Mouse (Mus musculus) spleen, postnatal 10 days (tissue): ENCODE measurements around the gene Gadd45b.

Experiments used
- DNase-seq, 2 experiments: peaks; one replicate each; pipeline ENCODE4 v3.0.0; 2021 to 2022; ENCODE audit warnings: low spot score in 2 of 2

Gadd45b gene

DNA sequence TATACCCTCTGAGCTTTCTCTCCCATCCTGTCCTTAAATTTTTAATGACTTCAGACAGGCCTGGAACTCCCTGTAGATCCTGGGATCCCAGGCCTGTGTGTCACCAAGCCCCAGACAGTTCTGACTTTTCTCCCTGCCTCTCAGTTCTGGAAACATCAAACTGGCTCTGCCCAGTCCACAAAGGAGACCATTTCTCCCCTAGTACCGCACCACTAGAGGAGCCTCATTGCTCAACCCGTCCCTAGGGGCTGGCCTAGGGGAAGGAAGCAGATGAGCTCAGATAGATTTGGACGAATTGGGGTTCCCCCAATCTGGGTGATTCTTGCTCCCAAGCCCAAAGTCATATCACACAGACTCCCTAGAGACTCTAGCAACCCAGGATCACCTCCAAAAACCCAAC, 5.4 kb downstream of the Gadd45b start:
- DNase-seq = peak in 1 of 2 experiments; percentile 47

DNA sequence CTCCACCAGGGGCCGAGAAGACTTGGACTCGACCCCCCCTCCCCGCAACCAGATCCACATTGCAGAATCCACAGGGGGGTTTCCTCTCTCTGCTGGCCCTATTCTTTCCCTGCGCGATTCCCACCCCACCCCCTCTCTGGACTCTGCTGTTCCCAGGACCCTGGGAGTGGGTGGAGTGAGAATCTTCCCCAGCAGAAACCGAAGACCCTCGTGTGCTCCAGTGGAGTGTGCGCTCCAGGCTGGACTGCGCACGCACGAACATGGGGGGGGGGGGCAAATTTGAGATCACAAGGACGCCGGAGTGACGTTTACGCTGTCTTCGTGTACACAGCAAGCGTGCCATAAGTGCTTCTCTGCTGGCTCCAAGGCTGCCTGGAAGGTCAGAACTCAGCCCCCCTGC, 5.8 kb downstream of the Gadd45b start:
- no peak for DNase-seq

DNA sequence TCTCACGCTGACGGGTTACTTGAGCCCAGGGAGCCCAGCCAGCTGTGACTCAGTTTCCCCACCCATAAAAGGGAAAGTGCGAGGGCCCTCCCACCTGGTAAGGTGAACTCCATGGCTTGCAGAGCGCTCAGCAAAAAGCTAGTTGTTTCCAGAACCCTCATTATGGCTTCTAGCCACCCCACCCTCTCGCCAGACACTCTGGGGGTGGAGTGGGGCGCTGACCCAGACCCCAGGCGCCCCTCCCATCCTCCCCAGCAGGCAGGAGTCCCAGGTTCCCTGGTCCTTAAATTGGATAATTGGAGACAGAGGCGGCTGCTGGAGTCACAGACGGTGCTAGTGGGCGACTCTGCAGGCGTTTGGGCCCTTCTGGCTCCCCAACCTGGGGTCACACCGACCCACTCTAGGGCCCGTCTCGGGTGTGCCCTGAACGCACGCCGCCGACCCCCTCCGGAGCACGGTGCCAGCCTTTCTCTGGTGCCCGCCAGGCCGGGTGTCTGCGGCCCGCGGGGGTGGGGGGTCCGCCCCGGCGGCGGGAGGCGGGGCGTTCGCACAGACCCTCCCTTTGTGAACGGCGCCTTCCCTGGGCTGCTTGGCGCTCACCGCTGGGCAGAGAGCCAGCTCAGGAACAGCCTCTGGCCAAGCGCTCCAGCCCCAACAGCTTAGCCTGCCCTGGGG, 6.4 kb downstream of the Gadd45b start:
- no peak for DNase-seq

GRCm38 (mm10) chr10:80936810-80937164, 6.9 kb downstream of the Gadd45b start:
- no peak for DNase-seq

DNA sequence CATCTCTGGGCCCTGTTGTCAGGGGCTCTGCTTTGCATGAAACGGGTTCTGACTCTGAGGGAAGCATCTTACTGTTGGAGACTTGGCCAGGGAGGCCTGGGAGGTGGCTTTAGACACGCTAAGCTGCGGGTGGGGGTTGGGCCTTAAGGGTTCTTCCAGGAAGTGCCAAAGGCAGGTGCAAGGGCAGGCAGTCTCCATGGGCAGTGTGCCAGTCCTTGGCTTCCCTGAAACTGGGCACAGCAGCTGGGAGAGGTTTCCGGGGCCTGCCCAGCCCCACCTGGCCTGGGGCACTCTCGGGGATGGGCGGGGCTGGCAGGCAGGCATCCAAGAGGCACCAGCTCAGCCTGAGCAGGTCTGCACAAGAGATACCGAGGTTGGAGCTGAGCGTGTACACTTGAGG, 7.8 kb downstream of the Gadd45b start:
- DNase-seq = peak in 1 of 2 experiments; percentile 47

- no peak for DNase-seq
Observed at GRCm38 (mm10) chr10:80938831-80939550, 9.1 kb downstream of the Gadd45b start.

- peak; percentile 51 to 81 for DNase-seq
Observed at GRCm38 (mm10) chr10:80939671-80940070, 9.8 kb downstream of the Gadd45b start.

DNA sequence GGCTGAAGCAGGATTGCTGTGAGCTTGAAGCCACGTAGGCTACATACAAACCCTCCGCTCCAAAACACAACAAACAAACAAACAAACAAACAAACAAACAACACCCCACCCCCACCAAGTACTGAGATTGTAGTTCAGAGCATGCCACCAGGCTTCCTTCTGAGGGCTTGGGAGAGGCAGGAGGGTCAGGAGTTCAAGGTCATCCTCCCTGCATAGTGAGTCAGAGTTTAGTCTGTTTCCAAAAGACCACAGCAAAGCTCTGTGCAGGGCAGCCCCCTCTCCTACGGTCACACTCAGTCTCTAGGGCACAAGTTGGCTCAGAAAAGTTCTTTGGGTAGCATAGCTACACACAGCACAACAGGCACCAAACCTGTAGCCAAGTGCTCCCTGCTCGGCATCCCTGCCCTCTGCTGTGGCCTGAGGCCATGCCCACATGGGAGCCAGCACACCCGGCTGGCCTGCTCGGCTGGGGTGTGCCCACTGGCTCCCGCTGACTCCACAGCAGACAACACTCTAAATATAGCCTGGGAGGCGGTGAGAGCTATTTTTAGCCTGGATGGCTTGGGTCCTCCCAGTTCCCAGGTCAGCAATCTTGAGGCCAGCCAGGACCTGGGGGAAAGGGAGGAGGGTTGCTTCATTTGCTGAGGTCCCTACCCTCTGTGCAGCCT, 10.6 kb downstream of the Gadd45b start:
- no peak for DNase-seq

GRCm38 (mm10) chr10:80940988-80941347, 11.1 kb downstream of the Gadd45b start:
- DNase-seq = no peak

- DNase-seq = no peak
Observed at GRCm38 (mm10) chr10:80942919-80943318, 13.0 kb downstream of the Gadd45b start.

- no peak for DNase-seq
Observed at GRCm38 (mm10) chr10:80943701-80944100, 13.8 kb downstream of the Gadd45b start.

DNA sequence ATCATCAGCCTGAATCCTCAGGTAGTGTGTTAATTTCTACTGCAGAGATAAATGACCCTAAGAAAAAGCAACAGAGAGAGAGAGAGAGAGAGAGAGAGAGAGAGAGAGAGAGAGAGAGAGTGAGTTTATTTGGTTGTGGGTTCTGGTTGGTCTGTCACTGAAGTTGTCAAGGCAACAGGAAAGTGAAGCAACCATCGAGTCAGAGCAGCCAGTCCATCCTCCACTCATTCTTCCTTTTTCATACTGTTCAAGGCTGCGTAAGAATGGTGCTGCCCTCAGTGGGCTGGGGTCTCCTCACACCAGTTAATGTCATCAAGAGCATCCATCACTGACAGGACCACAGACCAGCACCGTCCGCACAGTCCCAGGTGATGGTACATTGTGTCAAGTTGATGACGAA, 14.4 kb downstream of the Gadd45b start:
- no peak for DNase-seq

- peak in 1 of 2 experiments; percentile 48 for DNase-seq
Observed at GRCm38 (mm10) chr10:80946684-80947437, 17.0 kb downstream of the Gadd45b start.

- DNase-seq = no peak
Observed at GRCm38 (mm10) chr10:80947802-80948201, 17.9 kb downstream of the Gadd45b start.

- no peak for DNase-seq
Observed at GRCm38 (mm10) chr10:80948570-80948969, 18.7 kb downstream of the Gadd45b start.

DNA sequence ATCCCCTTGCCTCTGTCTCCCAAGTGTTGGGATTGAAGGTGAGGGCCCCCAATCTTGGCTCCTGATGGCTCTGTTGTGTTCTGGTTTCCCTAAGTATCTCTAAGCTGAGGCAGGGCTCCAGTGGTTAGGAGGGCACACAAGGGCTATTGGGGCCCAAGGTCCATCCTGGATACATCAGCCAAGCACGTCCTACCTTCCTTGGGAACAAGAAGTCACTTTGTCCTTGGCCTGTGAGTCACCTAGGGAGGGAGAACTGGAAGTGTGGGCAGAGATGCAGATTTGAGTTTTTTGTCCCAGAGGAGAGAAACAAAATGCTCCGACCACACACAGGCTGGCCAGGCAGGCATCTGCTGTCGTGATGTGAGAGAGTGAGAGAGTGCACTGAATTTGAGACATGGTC, 19.2 kb downstream of the Gadd45b start:
- no peak for DNase-seq

DNA sequence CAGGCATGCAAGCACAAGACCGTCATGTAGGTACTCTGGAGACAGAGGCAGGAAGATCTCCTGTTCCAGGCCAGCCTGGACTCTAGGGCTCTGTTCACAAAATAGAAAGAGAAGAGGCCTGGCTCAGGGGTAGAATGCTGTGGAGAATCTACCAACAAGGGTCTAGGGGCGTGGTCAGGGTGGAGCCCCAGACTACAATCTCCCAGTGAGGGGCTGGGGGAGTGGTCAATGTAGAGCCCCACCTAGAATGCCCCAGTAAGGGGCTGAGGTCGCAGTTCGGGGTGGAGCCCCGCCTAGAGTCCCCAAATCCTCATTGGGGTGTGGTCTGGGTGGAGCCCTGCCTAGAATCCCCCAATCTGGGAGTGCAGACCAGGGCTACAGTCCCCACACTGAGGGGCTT, 20.4 kb downstream of the Gadd45b start:
- no peak for DNase-seq

DNA sequence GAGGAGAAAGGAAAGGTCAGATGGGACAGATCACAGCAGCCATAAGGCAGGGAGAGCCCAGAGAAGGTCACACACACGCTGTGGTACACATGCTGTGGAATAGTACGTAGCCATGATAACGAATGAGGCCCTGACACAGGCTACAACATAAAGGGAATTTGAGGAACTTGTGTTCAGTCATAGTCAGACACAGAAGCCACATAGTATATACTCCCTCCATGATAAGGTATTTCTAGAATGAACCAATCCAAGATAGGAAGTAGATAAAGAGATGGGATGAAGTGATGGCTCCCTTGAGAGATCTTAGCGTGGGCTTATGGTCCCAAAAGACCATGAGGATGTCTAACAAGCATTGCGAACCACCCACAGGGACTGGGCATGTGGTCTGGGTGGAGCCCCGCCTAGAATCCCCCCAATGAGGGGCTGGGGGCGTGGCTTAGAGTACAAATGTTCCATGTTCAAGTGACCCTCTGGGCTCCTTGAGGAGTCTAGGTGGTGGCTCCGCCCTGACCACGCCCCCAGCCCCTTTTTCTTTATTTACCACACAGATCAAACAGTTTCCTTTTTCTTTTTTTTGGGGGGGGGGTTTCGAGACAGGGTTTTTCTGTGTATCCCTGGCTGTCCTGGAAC, 22.0 kb downstream of the Gadd45b start:
- no peak for DNase-seq

DNA sequence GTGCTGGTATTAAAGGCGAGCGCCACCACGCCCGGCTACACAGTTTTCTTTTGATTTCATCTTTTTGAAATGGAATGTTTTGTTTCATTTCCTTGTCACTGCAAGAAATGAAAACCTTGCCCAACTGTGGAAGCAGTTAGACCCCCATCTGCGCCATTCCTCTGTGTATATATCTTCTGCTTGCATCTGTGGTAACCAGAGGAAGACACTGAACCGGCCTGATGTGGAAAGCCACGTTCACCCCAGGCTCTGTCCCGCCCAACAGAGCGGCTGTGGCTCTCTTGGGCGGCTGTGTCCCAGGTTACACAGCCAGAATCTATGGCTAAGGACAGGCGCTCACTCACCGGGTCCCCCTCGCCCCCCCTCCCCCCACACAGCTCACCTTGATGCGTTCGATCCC, 22.6 kb downstream of the Gadd45b start:
- no peak for DNase-seq

DNA sequence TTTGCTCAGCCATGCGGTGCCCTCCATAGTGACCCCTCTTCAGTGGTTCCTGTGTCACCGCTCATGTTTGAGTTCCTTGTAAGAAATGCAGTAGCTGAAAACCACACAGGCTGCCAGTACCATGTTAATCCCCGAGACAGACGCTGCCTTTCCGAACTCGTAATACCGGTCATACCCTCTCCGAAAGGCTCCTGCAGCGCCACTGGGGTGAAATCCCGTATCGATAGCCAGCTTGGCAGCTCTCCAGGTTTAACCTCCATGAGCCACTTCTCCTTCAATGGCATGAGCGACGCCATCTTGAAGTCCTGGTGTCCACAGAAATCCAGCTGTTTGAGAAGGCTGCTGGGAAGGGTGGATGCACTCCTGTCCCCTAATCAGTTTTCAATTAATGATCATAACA, 24.5 kb downstream of the Gadd45b start:
- DNase-seq = no peak

GRCm38 (mm10) chr10:80954843-80955242, 25.0 kb downstream of the Gadd45b start:
- no peak for DNase-seq

DNA sequence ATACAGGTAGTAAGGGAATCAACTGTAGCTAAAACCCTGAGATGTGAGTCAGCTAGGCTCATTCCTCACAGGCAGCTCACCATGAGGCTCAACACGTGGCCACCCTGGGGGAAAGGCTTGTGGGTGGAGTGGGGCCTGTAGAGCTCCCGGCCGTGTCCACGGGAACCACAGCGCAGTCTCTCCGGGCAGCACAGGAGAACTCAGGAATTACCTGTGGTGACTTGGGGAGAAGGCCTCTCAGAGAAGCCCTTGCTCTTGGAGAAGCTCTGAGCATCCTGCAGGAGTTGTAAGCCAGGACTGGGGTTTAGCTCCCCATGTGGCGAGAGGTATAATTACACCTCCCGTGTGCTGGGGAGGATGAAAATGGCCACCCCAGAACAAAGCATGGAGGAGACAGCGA, 25.7 kb downstream of the Gadd45b start:
- DNase-seq = peak; percentile 31 to 73
